Mouse (Mus musculus) stomach, embryonic 15.5 days (tissue): Measurements from ENCODE around the gene Adcy5. TPM values are rescaled to one million over a fixed set of nuclear protein-coding genes. Genes with fewer than 3 reads are reported as not detected.

Source experiments
- ATAC-seq: fragments of 200-750 bp; cut with Nextera tagmentation; 2 replicates; pipeline ENCODE4 v1.8.0; 2017; ENCODE audit warnings: low read depth, moderate number of reproducible peaks, moderate TSS enrichment; ENCODE audit not compliant: insufficient read depth, low FRiP score
- H3K27ac ChIP-seq: fragments of 300-500 bp; sonication (generic); 2 replicates; pipeline ENCODE4 v1.5.1; 2015; ENCODE audit warnings: mild to moderate bottlenecking, inconsistent platforms
- H3K27me3 ChIP-seq: fragments of 300-500 bp; sonication (generic); replicated peaks from 2 replicates; pipeline ENCODE4 v1.6.1; 2015; ENCODE audit warnings: inconsistent platforms
- H3K36me3 ChIP-seq: fragments of 300-500 bp; sonication (generic); 2 replicates; pipeline ENCODE4 v1.6.1; 2015; ENCODE audit warnings: inconsistent platforms
- H3K4me1 ChIP-seq: fragments of 300-500 bp; sonication (generic); 2 replicates; pipeline ENCODE4 v1.6.1; 2015; ENCODE audit warnings: inconsistent platforms
- H3K4me2 ChIP-seq: fragments of 300-500 bp; sonication (generic); 2 replicates; pipeline ENCODE4 v1.6.1; 2015; ENCODE audit warnings: mild to moderate bottlenecking, inconsistent platforms
- H3K4me3 ChIP-seq: fragments of 300-500 bp; sonication (generic); replicated peaks from 2 replicates; pipeline ENCODE4 v1.5.1; 2015; ENCODE audit warnings: inconsistent platforms
- H3K9ac ChIP-seq: fragments of 300-500 bp; sonication (generic); 2 replicates; pipeline ENCODE4 v1.6.1; 2015; ENCODE audit warnings: inconsistent platforms
- H3K9me3 ChIP-seq: fragments of 300-500 bp; sonication (generic); 2 replicates; pipeline ENCODE4 v1.6.1; 2016; ENCODE audit warnings: inconsistent platforms
- WGBS: fragments of 180-500 bp; shearing (Covaris S2); methylation state at CpG from one replicate; pipeline ENCODE4 v1.1.7; 2015; 5-methylcytosine and 5-hydroxymethylcytosine counted together
- polyA plus RNA-seq: library from polyadenylated mRNA; unstranded; fragments of >200 nt; fragmentation: Nextera tagmentation; extraction: Ambion mirVana; gene quantifications from 2 replicates; pipeline ENCODE4 v1.2.1, GENCODE M21; 2015

The Adcy5 gene
- polyA plus RNA-seq, 1 experiment from 2014 or later, result 3.0 TPM

DNA sequence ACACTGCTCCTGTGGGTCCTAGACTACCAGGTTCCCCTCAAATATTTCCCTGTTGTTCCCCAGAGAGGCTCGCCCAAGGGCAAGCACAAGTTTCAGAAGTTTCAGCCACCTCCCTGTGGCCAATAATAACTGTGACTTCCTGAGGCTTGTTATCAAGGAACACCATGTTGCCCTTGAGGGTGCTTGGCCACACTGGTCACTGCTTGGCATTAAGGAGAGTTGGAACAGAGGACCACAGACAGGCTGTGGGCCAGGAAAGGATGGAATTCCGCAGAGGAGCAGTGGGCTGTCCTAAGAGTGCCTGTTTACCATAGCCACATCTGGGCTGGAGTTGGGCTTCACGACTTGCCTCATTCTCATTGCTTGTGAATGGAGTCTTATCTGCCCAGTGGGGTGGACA is 24.5 kb upstream of the Adcy5 start:
- no peak for ATAC-seq
- no peak overlapping the region for H3K4me3 ChIP-seq
- H3K9ac ChIP-seq, result no peak overlapping the region
- no peaks in the 10 kb centered on the region for H3K36me3 ChIP-seq
- no peak overlapping the region for H3K4me2 ChIP-seq
- WGBS, result 70% methylated on average over 3 of the region's 3 CpGs
- H3K9me3 ChIP-seq, result no peaks in the 10 kb centered on the region
- H3K4me1 ChIP-seq, result no peaks in the 10 kb centered on the region
- no peak overlapping the region for H3K27ac ChIP-seq
- no peaks in the 10 kb centered on the region for H3K27me3 ChIP-seq

DNA sequence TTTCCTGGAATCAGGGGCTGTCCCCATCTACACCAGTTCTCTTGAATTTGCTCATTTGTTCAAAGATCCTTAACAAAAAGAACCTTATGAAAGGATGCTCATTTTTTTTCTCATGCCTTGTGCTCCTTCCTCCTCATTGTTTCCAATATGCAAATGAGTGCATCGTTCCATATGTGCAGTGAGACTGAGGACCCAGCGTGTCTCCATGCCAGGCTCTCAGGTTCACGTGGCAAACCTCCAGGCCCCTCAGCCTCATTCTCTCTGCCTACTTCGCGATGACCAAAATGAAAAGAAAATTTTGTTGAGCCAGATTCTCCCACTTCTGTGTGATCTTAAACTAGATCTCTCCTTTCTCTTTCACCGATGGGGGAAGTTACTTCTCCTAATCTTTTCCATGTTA is 15.3 kb upstream of the Adcy5 start:
- Histone ChIP-seq H3K9ac (no peak overlapping the region), H3K9me3 (no peaks in the 10 kb centered on the region), H3K4me2 (no peak overlapping the region), H3K27me3 (no peaks in the 10 kb centered on the region), H3K4me1 (peaks cover 5% of the 10 kb centered on the region; the same call in 1 of the 2 replicates), H3K27ac (no peak overlapping the region), H3K4me3 (no peak overlapping the region), H3K36me3 (no peaks in the 10 kb centered on the region)
- 74% methylated on average over 6 of the region's 6 CpGs for WGBS
- ATAC-seq, result no peak

DNA sequence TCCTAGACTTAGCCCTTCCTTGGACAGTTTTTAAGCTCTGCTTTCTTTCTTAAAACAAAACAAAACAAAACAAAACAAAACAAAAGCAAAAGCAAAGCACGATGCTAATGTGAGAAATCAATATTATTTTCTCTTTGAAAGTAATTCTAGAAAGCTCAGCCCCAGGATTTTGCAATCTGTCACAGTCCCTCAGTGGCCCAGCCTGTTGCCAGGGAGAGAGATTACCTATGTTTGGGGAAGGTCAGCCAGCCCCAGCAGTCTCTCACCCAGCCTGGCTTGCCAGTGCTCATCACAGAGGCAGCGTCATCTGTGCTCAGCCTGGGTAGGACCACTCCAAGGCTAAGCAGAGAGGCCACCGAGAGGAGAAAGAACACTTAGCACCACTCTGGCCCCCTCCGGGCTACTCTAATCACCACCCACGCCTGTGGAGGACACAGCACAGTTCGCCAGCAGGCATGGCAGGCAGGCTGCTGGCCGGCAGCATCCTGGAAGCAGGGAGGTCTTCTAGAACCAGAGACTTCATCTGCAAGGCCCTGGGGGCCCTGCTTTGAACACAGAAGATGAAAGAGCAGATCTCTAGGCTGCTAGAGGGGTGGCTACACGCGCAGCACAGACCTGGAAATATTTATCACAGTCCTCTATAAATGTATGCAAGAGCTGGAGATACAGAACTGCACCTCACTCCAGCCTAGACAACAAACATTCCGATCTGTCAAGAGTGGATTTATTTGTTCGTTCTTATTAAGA is 14.6 kb upstream of the Adcy5 start:
- Histone ChIP-seq H3K27ac (peak overlapping the region; percentile 48; the same call in 1 of the 2 replicates), H3K9ac (no peak overlapping the region)
- ATAC-seq, result no peak; the same call in 1 of the 2 replicates

DNA sequence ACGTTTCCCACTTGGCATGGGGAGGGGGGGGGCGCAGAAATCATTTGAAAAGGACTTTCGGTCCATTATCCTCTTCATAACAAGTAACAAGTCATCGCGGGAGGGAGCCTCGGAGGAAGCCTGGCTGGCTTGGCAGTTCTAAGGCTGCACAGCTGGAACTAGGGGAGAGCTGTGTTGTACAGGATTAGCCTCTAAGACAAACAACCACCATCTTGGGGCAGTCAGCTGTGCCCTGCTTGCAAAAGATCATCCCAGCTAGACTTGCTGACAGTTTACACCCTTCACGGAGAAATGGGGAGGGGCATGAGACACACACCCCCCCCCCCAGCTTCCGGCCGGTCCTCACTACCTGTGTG is 14.1 kb upstream of the Adcy5 start:
- H3K4me3 ChIP-seq, result no peak overlapping the region
- peaks cover 5% of the 10 kb centered on the region; the same call in 1 of the 2 replicates for H3K4me1 ChIP-seq
- H3K27ac ChIP-seq, result 0 out of 2 replicates have a peak overlapping the region, but pooled peaks have one; percentile 48
- peak overlapping the region; percentile 17 for H3K4me2 ChIP-seq
- ATAC-seq, result no peak; the same call in 1 of the 2 replicates
- no peaks in the 10 kb centered on the region for H3K36me3 ChIP-seq
- 36% methylated on average over 9 of the region's 9 CpGs for WGBS
- H3K27me3 ChIP-seq, result no peaks in the 10 kb centered on the region
- H3K9me3 ChIP-seq, result no peaks in the 10 kb centered on the region
- H3K9ac ChIP-seq, result no peak overlapping the region

More for the DNA sequence above, 14.6 kb upstream of the Adcy5 start:
- Histone ChIP-seq H3K4me1 (peaks cover 5% of the 10 kb centered on the region; the same call in 1 of the 2 replicates), H3K36me3 (no peaks in the 10 kb centered on the region), H3K4me3 (no peak overlapping the region), H3K4me2 (peak overlapping the region; percentile 17), H3K27me3 (no peaks in the 10 kb centered on the region), H3K9me3 (no peaks in the 10 kb centered on the region)
- 19% methylated on average over 11 of the region's 11 CpGs for WGBS

DNA sequence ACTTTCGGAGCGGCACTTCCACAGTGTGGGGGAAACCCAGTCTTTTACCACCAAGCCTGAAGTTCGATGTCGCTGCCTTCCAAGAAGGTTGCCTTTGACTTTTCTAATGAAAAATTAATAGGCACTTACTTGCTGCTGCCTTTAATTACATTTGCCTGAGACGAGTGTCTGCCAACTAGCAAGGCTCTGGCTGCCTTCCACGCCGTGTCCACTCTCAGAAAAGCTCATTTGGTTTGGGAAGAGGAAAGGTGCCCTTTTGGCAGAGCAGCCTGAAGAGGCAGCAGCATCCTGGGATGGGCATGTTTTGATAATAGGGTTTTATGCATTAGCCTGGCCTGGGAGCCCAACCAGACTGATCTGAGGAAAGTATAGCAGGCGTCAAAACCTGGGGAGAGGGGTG is 12.8 kb upstream of the Adcy5 start:
- H3K27me3 ChIP-seq, result no peaks in the 10 kb centered on the region
- no peaks in the 10 kb centered on the region for H3K36me3 ChIP-seq
- no peak overlapping the region for H3K9ac ChIP-seq
- no peak for ATAC-seq
- WGBS, result 74% methylated on average over 8 of the region's 8 CpGs
- H3K4me1 ChIP-seq, result peaks cover 5% of the 10 kb centered on the region; the same call in 1 of the 2 replicates
- H3K9me3 ChIP-seq, result no peaks in the 10 kb centered on the region
- no peak overlapping the region for H3K27ac ChIP-seq
- no peak overlapping the region for H3K4me2 ChIP-seq
- H3K4me3 ChIP-seq, result no peak overlapping the region

DNA sequence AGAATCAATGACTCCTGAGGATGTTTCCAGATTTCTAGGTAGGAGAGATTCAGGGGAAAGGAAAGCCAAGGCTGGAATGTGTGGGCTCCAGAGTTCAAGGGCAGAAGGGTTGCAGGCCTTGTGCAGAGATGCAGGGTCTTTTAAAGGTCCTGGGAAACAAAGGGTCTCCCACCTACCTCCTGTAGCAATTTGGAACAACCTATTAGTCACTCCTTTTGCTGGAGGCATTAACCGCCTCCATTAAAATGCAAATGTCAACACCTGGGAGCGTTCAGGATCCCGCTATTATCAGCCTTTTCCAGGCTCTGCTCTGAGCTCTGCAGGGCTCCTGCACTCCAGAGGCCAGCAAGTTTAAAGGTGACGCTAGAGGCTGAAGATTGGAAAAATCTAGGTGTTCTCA is 8.5 kb upstream of the Adcy5 start:
- no peak overlapping the region for H3K4me3 ChIP-seq
- 0 out of 2 replicates have a peak, but pooled peaks cover 2% of the 10 kb centered on the region for H3K27me3 ChIP-seq
- H3K4me1 ChIP-seq, result no peaks in the 10 kb centered on the region
- no peak overlapping the region for H3K9ac ChIP-seq
- ATAC-seq, result no peak
- no peak overlapping the region for H3K4me2 ChIP-seq
- no peaks in the 10 kb centered on the region for H3K36me3 ChIP-seq
- WGBS, result 30% methylated on average over 4 of the region's 4 CpGs
- no peak overlapping the region for H3K27ac ChIP-seq
- no peaks in the 10 kb centered on the region for H3K9me3 ChIP-seq

DNA sequence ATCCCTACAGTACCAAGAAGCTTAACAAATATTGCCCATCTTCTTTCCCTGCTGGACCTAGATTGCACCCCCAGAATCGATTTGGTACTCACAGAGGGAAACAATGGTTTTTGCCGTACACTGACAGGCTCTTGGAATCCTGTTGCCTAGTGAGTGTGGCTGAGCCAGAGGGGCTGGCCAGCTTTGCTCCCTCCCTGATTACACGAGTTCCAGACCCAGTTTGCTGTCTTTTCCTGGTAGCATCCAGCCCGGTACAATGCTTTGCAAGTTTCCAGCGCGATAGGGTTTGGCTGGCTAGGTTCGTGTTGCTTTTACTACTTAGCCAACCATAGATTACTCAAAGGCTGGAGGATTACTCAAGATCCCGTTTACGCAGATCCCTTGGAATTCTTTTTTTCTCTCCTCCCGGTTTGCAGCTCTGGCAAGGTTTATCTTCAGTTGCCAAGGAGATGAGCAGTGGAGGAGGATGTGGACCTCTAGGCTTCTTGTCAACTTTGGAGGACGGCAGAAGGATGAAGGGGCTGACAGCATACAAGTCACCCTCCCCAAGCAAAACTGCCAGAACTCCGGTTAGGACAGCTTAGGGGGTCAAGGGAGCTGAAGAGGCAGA is 1.4 kb upstream of the Adcy5 start:
- no peaks in the 10 kb centered on the region for H3K9me3 ChIP-seq
- peak overlapping the region; percentile 97 for H3K4me2 ChIP-seq
- H3K4me1 ChIP-seq, result peaks cover 23% of the 10 kb centered on the region
- H3K36me3 ChIP-seq, result no peaks in the 10 kb centered on the region
- WGBS, result 9% methylated on average over 12 of the region's 12 CpGs
- no peak overlapping the region for H3K27ac ChIP-seq
- no peak overlapping the region for H3K9ac ChIP-seq
- no peak for ATAC-seq
- H3K27me3 ChIP-seq, result peaks cover 51% of the 10 kb centered on the region
- no peak overlapping the region for H3K4me3 ChIP-seq

DNA sequence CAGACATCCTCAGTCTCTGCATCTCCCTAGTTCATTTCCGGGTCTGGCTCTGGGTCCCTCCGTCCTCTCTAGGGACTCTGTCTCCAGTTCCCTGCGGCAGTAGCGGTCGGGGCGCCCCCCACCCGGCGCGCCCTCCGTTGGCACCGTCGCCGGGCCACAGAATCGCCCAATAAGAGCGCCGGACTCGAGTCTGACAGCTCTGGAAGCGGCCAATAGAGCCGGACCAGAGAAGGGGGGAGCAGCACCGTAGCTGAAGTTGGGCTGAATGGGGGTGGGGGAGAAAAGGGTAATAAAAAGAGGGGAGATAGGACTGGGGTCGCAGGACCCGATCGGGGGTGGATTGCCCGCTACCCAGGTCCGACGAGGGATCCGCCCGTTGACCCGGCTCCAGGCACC is 434 bp upstream of the Adcy5 start:
- peaks cover 23% of the 10 kb centered on the region for H3K4me1 ChIP-seq
- H3K27me3 ChIP-seq, result peaks cover 51% of the 10 kb centered on the region
- H3K36me3 ChIP-seq, result no peaks in the 10 kb centered on the region
- H3K27ac ChIP-seq, result peak overlapping the region; percentile 85; the same call in 1 of the 2 replicates
- ATAC-seq, result peak; percentile 45; the same call in 1 of the 2 replicates
- H3K9ac ChIP-seq, result peak overlapping the region; percentile 50
- H3K9me3 ChIP-seq, result no peaks in the 10 kb centered on the region
- peak overlapping the region; percentile 97 for H3K4me2 ChIP-seq
- H3K4me3 ChIP-seq, result peak overlapping the region; percentile 68
- under 1% methylated on average over 29 of the region's 29 CpGs for WGBS

DNA sequence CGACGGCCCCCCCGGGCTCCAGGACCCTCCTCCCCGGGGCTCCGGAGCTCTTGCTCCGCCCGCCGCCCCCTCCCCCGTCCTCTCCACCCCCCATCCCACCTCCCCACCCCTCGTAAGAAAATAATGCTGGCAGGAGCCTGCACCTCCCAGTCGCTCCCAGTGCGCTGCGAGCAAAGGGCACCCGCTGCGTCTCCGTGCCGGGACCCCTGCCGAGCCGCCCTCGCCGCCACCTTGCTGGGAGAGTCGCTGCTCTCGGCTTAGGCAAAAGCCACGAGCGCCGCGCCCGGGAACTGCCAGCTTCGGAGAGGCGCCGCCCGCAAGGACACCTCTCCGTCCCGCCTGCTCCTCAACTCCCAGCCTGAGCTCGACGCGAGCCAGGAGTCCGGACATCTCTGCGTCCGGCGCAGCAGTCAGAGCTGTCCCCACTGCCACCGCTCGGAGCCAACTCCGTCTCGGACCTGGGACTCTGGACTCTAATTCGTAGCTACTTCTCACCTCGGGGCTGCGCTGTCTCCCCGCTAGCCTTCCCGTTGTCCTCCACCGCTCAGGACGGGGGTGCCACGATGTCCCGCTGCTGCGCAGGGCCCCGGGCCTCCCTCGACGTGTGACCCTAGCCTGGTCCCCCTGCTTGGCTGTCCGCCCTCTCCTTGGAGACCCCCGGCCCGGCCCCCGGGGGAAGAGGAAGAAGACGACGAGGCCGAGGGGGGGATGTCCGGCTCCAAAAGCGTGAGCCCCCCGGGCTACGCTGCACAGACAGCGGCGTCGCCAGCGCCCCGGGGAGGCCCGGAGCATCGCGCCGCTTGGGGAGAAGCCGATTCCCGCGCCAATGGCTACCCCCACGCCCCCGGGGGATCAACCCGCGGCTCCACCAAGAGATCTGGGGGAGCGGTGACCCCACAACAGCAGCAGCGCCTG is 971 bp downstream of the Adcy5 start:
- Histone ChIP-seq H3K4me3 (peak overlapping the region; percentile 68), H3K4me1 (peaks cover 23% of the 10 kb centered on the region), H3K9ac (peak overlapping the region; percentile 50), H3K36me3 (no peaks in the 10 kb centered on the region), H3K9me3 (no peaks in the 10 kb centered on the region), H3K4me2 (peak overlapping the region; percentile 97), H3K27ac (peak overlapping the region; percentile 85), H3K27me3 (peaks cover 51% of the 10 kb centered on the region)
- peak; percentile 29; the same call in 1 of the 2 replicates for ATAC-seq
- 1% methylated on average over 84 of the region's 87 CpGs for WGBS

DNA sequence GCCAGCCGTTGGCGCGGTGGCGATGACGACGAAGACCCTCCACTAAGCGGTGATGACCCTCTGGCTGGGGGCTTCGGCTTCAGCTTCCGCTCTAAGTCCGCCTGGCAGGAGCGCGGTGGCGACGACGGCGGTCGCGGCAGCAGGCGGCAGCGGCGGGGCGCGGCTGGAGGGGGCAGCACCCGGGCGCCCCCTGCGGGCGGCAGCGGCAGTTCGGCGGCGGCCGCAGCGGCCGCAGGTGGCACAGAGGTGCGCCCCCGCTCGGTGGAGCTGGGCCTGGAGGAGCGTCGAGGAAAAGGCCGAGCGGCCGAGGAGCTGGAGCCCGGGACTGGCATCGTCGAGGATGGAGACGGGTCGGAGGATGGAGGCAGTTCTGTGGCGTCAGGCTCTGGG is 1.6 kb downstream of the Adcy5 start:
- no peaks in the 10 kb centered on the region for H3K36me3 ChIP-seq
- H3K4me2 ChIP-seq, result peak overlapping the region; percentile 97
- peaks cover 48% of the 10 kb centered on the region for H3K27me3 ChIP-seq
- H3K27ac ChIP-seq, result no peak overlapping the region
- no peak for ATAC-seq
- 4% methylated on average over 46 of the region's 48 CpGs for WGBS
- H3K9ac ChIP-seq, result no peak overlapping the region
- H3K4me3 ChIP-seq, result peak overlapping the region; percentile 68
- peaks cover 23% of the 10 kb centered on the region for H3K4me1 ChIP-seq
- no peaks in the 10 kb centered on the region for H3K9me3 ChIP-seq

DNA sequence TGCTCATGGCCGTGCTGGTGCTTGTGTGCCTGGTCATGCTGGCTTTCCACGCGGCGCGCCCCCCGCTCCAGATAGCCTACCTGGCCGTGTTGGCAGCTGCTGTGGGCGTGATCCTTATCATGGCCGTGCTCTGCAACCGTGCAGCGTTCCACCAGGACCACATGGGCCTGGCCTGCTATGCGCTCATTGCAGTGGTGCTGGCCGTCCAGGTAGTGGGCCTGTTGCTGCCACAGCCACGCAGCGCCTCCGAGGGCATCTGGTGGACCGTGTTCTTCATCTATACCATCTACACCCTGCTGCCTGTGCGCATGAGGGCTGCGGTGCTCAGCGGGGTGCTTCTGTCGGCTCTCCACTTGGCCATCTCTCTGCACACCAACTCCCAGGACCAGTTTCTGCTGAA is 2.2 kb downstream of the Adcy5 start:
- Histone ChIP-seq H3K4me2 (peak overlapping the region; percentile 97), H3K9me3 (no peaks in the 10 kb centered on the region), H3K27me3 (peaks cover 48% of the 10 kb centered on the region), H3K4me1 (peaks cover 23% of the 10 kb centered on the region), H3K9ac (no peak overlapping the region), H3K27ac (no peak overlapping the region), H3K4me3 (peak overlapping the region; percentile 68), H3K36me3 (no peaks in the 10 kb centered on the region)
- ATAC-seq, result no peak
- 76% methylated on average over 21 of the region's 21 CpGs for WGBS
